Mouse (Mus musculus) neural tube, embryonic 14.5 days (tissue): ENCODE data around the gene Wfdc16. TPM values are rescaled to one million over a fixed set of nuclear protein-coding genes. Genes with fewer than 3 reads are reported as not detected.

Experiments
- ATAC-seq: fragments of 200-750 bp; cut with Nextera tagmentation; 2 replicates; pipeline ENCODE4 v1.8.0; 2017; ENCODE audit warnings: low read depth, mild to moderate bottlenecking, moderate TSS enrichment, moderate library complexity
- H3K27ac ChIP-seq: fragments of 300-500 bp; sonication (generic); 2 replicates; pipeline ENCODE4 v1.5.1; 2014; ENCODE audit warnings: low read depth, mild to moderate bottlenecking, control low read depth, low read length, moderate library complexity, mixed read lengths
- H3K27me3 ChIP-seq: fragments of 300-500 bp; sonication (generic); 2 replicates; pipeline ENCODE4 v1.6.1; 2014; ENCODE audit warnings: low read length; ENCODE audit not compliant: control insufficient read depth, insufficient read depth
- H3K36me3 ChIP-seq: fragments of 300-500 bp; sonication (generic); 2 replicates; pipeline ENCODE4 v1.6.1; 2014; ENCODE audit warnings: low read length, mixed read lengths; ENCODE audit not compliant: control insufficient read depth, insufficient read depth
- H3K4me1 ChIP-seq: fragments of 300-500 bp; sonication (generic); 2 replicates; pipeline ENCODE4 v1.6.1; 2014; ENCODE audit warnings: low read length; ENCODE audit not compliant: control insufficient read depth, insufficient read depth
- H3K4me2 ChIP-seq: fragments of 300-500 bp; sonication (generic); 2 replicates; pipeline ENCODE4 v1.6.1; 2014; ENCODE audit warnings: mild to moderate bottlenecking, low read depth, low read length, control low read depth
- H3K4me3 ChIP-seq: fragments of 300-500 bp; sonication (generic); 2 replicates; pipeline ENCODE4 v1.5.1; 2014; ENCODE audit warnings: low read depth, low read length, control low read depth, mixed read lengths
- H3K9ac ChIP-seq: fragments of 300-500 bp; sonication (generic); replicated peaks from 2 replicates; pipeline ENCODE4 v1.6.1; 2014; ENCODE audit warnings: low read depth, mild to moderate bottlenecking, control low read depth, low read length, mixed read lengths
- H3K9me3 ChIP-seq: fragments of 300-500 bp; sonication (generic); 2 replicates; pipeline ENCODE4 v1.6.1; 2016; ENCODE audit warnings: low read length; ENCODE audit not compliant: control insufficient read depth
- WGBS: fragments of 180-500 bp; shearing (Covaris S2); extraction: QIAGEN DNeasy Blood & Tissue Kit; methylation state at CpG from one replicate; pipeline ENCODE4 v1.1.7; 2014; 5-methylcytosine and 5-hydroxymethylcytosine counted together
- polyA plus RNA-seq: library from polyadenylated mRNA; unstranded; fragments of >200 nt; fragmentation: Nextera tagmentation; extraction: Ambion mirVana; gene quantifications from 2 replicates; pipeline ENCODE4 v1.2.1, GENCODE M21; 2014

Wfdc16 gene
- polyA plus RNA-seq, 1 experiment from 2014 or later, result not detected

- H3K9ac ChIP-seq, result no peak overlapping the region
- H3K4me2 ChIP-seq, result no peak overlapping the region
- H3K4me1 ChIP-seq, result no peaks in the 10 kb centered on the region
- H3K36me3 ChIP-seq, result no peaks in the 10 kb centered on the region
- H3K4me3 ChIP-seq, result no peak overlapping the region
- no peak for ATAC-seq
- 88% methylated on average over 7 of the region's 7 CpGs for WGBS
- H3K9me3 ChIP-seq, result no peaks in the 10 kb centered on the region
- H3K27me3 ChIP-seq, result no peaks in the 10 kb centered on the region
- H3K27ac ChIP-seq, result no peak overlapping the region
Measured at GRCm38 (mm10) chr2:164664851-164665250, 26.3 kb upstream of the Wfdc16 start.

GRCm38 (mm10) chr2:164656483-164656882 is 17.9 kb upstream of the Wfdc16 start, which contains the start of gene Wfdc9:
Gene Wfdc9, minus strand, starts transcription at chr2:164656583.
- Histone ChIP-seq H3K9ac (no peak within 1 kb of the TSS), H3K4me3 (no peak within 1 kb of the TSS), H3K4me2 (no peak within 1 kb of the TSS), H3K36me3 (no peaks in the 10 kb centered on the region), H3K27ac (no peak within 1 kb of the TSS), H3K4me1 (no peaks in the 10 kb centered on the region), H3K9me3 (no peaks in the 10 kb centered on the region), H3K27me3 (no peaks in the 10 kb centered on the region)
- WGBS, result 88% methylated on average over 9 of the region's 9 CpGs
- ATAC-seq, result no peak

GRCm38 (mm10) chr2:164655858-164656257 is 17.3 kb upstream of the Wfdc16 start, which contains the start of gene Wfdc10:
Gene Wfdc10, plus strand, starts transcription at chr2:164656046.
- Histone ChIP-seq H3K4me2 (no peak within 1 kb of the TSS), H3K27me3 (no peaks in the 10 kb centered on the region), H3K4me1 (no peaks in the 10 kb centered on the region), H3K27ac (no peak within 1 kb of the TSS), H3K9me3 (no peaks in the 10 kb centered on the region), H3K36me3 (no peaks in the 10 kb centered on the region), H3K9ac (no peak within 1 kb of the TSS), H3K4me3 (no peak within 1 kb of the TSS)
- 14% methylated on average over 11 of the region's 11 CpGs for WGBS
- ATAC-seq, result no peak

- WGBS, result 67% methylated on average over 13 of the region's 13 CpGs
- no peak overlapping the region for H3K9ac ChIP-seq
- H3K27ac ChIP-seq, result no peak overlapping the region
- ATAC-seq, result no peak
- H3K9me3 ChIP-seq, result no peaks in the 10 kb centered on the region
- no peaks in the 10 kb centered on the region for H3K36me3 ChIP-seq
- H3K27me3 ChIP-seq, result no peaks in the 10 kb centered on the region
- H3K4me3 ChIP-seq, result no peak overlapping the region
- no peaks in the 10 kb centered on the region for H3K4me1 ChIP-seq
- H3K4me2 ChIP-seq, result no peak overlapping the region
Measured at GRCm38 (mm10) chr2:164641881-164642673, 3.5 kb upstream of the Wfdc16 start.

- Histone ChIP-seq H3K9ac (no peak overlapping the region), H3K4me3 (no peak overlapping the region), H3K4me1 (no peaks in the 10 kb centered on the region), H3K36me3 (no peaks in the 10 kb centered on the region), H3K4me2 (no peak overlapping the region), H3K27me3 (no peaks in the 10 kb centered on the region), H3K27ac (no peak overlapping the region), H3K9me3 (no peaks in the 10 kb centered on the region)
- 68% methylated on average over 7 of the region's 7 CpGs for WGBS
- no peak for ATAC-seq
Measured at GRCm38 (mm10) chr2:164641129-164641528, 2.5 kb upstream of the Wfdc16 start.

GRCm38 (mm10) chr2:164635266-164635665 is 3.3 kb downstream of the Wfdc16 start:
- no peak overlapping the region for H3K9ac ChIP-seq
- 74% methylated on average over 9 of the region's 9 CpGs for WGBS
- H3K9me3 ChIP-seq, result no peaks in the 10 kb centered on the region
- H3K27me3 ChIP-seq, result no peaks in the 10 kb centered on the region
- no peak overlapping the region for H3K4me3 ChIP-seq
- no peak for ATAC-seq
- no peak overlapping the region for H3K4me2 ChIP-seq
- H3K36me3 ChIP-seq, result no peaks in the 10 kb centered on the region
- H3K4me1 ChIP-seq, result no peaks in the 10 kb centered on the region
- no peak overlapping the region for H3K27ac ChIP-seq

- H3K9me3 ChIP-seq, result no peaks in the 10 kb centered on the region
- H3K4me1 ChIP-seq, result no peaks in the 10 kb centered on the region
- ATAC-seq, result no peak
- no peak overlapping the region for H3K9ac ChIP-seq
- H3K36me3 ChIP-seq, result no peaks in the 10 kb centered on the region
- WGBS, result 82% methylated on average over 4 of the region's 4 CpGs
- H3K4me3 ChIP-seq, result no peak overlapping the region
- no peak overlapping the region for H3K4me2 ChIP-seq
- no peaks in the 10 kb centered on the region for H3K27me3 ChIP-seq
- no peak overlapping the region for H3K27ac ChIP-seq
Measured at GRCm38 (mm10) chr2:164621775-164622174, 16.8 kb downstream of the Wfdc16 start.

GRCm38 (mm10) chr2:164619050-164619449 is 19.5 kb downstream of the Wfdc16 start:
- Histone ChIP-seq H3K36me3 (no peaks in the 10 kb centered on the region), H3K27me3 (no peaks in the 10 kb centered on the region), H3K9me3 (no peaks in the 10 kb centered on the region), H3K9ac (no peak overlapping the region), H3K4me3 (no peak overlapping the region), H3K4me2 (no peak overlapping the region), H3K27ac (no peak overlapping the region), H3K4me1 (no peaks in the 10 kb centered on the region)
- no peak for ATAC-seq
- 81% methylated on average over 5 of the region's 5 CpGs for WGBS

GRCm38 (mm10) chr2:164615386-164615785 is 23.2 kb downstream of the Wfdc16 start:
- no peaks in the 10 kb centered on the region for H3K27me3 ChIP-seq
- H3K4me2 ChIP-seq, result no peak overlapping the region
- 92% methylated on average over 3 of the region's 3 CpGs for WGBS
- H3K36me3 ChIP-seq, result no peaks in the 10 kb centered on the region
- H3K27ac ChIP-seq, result no peak overlapping the region
- H3K9ac ChIP-seq, result no peak overlapping the region
- no peaks in the 10 kb centered on the region for H3K4me1 ChIP-seq
- no peak for ATAC-seq
- no peak overlapping the region for H3K4me3 ChIP-seq
- no peaks in the 10 kb centered on the region for H3K9me3 ChIP-seq
